Mouse (Mus musculus) granulocyte monocyte progenitor cell, adult 5-6 weeks (primary cell): ENCODE measurements around the gene Hist1h4f. TPM values are rescaled to one million over a fixed set of nuclear protein-coding genes. Genes with fewer than 3 reads are reported as not detected.

Experiments used
- ATAC-seq: replicated peaks from 2 replicates; pipeline ENCODE4 v1.8.0; 2016; ENCODE audit warnings: mild to moderate bottlenecking, moderate TSS enrichment, inconsistent platforms; ENCODE audit not compliant: poor library complexity, severe bottlenecking
- total RNA-seq, 2 experiments: library from RNA; stranded (forward) in 1 of 2; stranded (reverse) in 1 of 2; fragments of 200-712, 200-1000 nt in 1 of 2; fragments of >200 nt in 1 of 2; fragmentation: Nextera tagmentation in 1 of 2; gene quantifications; 2 replicates each; pipeline ENCODE4 v1.2.3; 2014 to 2017

Hist1h4f gene
- total RNA-seq, 2 experiments from 2014 or later: 37.6 to 2,370 TPM

DNA sequence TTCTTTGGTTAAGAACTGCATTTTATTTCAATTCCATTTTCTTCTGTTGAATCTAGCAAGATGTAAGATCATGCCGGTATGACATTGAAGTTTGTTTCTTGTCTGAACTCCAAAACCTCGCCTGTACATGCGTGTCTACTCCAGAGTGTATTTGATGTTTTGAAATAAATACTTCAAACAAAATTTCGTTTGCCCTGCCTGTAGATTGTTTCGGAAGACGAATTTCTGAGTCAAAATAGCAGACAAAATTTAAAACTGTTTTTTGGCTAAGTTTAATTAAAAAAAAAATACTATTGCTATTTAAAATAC, 33.2 kb downstream of the Hist1h4f start:
- no peak for ATAC-seq

DNA sequence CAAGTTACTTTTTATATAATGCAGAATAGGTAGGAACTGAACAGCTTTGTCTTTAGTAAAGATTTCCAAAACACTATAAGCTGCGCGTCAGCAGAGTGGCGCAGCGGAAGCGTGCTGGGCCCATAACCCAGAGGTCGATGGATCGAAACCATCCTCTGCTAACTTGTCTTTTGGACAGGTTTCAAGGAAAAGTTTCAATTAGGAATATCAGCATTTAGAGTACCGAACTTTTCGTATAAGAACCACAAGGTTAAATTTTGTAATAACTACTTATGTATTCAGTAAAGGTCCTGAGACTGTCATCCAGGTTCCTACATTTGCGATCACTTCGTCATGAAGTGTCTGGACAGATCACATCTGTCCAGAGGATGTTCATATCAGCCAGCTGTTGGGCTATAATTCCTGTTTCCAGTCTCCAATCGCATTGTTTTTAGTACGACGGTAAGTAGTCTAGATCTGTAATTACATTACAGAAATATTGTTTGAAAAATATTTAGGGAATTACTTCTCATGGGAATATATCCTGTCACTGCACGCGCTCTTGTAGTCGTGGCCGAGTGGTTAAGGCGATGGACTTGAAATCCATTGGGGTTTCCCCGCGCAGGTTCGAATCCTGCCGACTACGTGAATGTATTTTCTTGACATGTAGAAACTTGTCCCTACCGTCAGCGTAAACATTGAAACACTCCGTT, 33.7 kb downstream of the Hist1h4f start:
- peak; percentile 36 for ATAC-seq

- peak; percentile 28; the same call in 1 of the 2 replicates for ATAC-seq
These were observed 34.4 kb downstream of the Hist1h4f start for GRCm38 (mm10) chr13:23516822-23517602.

DNA sequence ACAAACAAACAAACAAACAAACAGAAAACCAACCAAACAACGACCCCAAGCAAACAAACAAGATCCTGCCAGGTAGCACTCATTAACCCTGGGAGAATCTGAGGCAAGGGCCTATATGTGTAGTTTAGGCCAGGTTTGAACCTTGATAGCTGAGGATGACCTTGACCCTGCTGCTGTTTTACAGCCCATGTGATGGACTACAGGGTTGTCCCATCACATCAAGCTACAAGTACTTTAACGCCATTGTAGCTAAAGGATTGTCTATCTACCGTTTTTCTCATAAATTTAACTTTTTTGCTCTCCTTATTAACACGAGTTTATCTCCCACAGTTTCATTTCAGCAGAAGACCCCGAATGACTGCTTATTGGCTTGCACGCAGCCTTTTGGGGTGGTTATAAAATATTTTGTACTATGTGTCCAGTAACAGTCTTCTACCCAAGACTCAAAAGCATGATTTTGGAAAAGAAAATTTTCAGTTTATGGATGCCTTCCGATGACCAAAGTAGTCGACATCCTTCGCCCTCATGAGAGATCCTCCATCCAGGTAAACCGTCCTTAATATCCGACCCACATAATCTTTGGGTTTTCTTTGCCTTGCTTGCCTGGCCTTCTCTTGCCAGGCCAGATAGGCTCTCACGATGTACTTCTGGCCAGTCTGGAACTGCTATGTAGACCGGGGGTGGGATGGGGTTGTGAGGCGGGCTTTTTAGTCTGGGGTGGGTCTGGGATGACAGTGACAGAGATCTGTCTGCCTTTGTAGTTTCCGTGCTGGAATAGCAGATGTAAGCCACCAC, 35.4 kb downstream of the Hist1h4f start:
- no peak for ATAC-seq

GRCm38 (mm10) chr13:23515281-23515680, 36.2 kb downstream of the Hist1h4f start:
- no peak for ATAC-seq

- ATAC-seq: no peak
These were observed 37.9 kb downstream of the Hist1h4f start for GRCm38 (mm10) chr13:23513517-23513916.

- ATAC-seq: no peak
These were observed 41.3 kb downstream of the Hist1h4f start for GRCm38 (mm10) chr13:23510127-23510526.

DNA sequence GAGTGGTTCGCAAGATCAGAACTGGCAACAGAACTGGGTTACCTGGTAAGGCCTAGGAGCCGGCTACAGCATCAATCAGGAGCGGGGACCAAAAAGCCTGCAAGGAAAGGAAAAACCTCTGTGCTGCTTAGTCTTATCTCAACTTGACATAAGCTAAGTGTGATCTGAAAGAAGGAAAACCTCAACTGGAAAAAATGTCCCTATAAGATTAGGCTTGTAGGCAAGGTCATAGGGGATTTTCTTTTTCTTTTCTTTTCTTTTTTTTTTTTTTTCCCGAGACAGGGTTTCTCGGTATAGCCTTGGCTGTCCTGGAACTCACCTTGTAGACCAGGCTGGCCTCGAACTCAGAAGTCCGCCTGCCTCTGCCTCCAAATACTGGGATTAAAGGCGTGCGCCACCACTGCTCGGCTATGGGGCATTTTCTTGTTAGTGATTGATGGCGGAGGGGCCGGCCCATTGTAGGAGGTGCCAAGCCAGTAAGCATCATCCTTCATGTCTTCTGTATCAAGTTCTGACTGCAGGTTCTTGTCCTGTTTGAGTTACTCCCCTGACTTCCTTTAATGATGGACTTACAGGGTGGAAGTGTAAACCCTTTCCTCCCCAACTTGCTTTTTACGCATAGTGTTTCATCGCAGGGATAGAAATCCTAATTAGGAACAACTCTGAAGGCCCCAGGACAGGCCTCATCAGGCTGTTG, 44.5 kb downstream of the Hist1h4f start:
- no peak for ATAC-seq

DNA sequence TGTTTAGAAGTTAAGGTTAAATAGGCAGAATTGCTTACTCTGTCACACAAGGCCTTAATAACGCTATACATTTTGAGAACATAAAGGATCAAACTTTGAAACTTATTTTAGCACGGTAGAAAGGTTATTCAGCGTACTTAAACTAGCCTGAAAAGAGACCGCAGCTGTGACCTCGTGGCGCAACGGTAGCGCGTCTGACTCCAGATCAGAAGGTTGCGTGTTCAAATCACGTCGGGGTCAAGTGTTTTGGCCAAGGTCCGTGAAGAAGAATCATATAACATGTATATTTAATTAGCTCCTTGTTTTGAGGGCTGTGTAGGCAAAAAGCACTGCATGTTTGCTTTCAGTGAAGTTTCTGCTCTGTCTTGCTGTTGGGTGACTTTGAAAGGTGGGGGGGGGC, 45.1 kb downstream of the Hist1h4f start:
- 0 out of 2 replicates have a peak, but pooled peaks have one; percentile 13 for ATAC-seq

DNA sequence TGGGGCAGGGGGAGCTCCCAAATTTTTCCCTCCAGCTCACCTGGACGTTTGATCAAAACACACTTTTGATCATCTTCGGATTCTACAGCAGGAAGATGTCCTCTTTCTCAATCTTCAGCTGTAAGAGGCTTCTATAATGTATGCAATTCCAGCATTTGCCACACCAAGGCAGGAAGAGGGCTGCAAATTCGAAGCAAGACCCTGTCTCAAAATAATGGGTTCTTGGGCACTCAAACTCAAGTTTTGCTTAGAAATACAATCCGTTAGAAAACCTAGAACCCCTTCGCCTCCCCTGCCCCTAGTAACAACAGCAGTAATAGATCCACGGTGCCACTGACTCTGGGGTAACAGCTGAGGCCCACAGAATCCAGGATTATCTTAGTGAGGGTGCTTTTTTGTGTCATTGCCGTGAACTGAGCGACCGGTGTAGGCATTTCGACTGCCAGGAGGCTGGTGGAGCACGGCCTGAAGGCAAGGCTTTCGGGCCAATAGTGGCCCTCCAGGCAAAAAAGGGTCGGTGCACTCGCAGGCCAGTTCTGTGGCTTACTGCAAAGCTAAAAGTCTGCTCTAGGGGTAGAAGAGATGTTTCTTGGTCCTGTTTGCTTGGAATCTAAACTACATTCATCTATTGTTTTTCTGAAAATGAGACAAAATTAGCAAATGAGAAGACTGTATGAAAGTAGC, 45.6 kb downstream of the Hist1h4f start:
- ATAC-seq: no peak

DNA sequence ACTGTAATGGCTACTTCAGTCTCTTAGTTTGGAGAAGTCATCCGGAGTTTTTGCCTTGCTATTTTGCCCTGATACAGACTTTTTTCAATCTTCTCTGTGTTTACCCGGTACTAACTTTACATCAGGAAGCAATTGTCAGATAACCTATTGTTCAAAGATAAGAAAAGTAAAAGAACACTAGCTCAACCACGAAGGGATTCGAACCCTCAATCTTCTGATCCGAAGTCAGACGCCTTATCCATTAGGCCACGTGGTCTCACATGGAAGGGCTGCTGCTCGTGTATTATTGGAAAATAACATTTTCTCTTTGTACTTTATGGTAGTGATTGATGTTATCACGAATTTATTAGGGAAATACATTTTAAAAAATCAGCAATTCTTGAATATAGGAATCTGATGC, 47.7 kb downstream of the Hist1h4f start:
- peak; percentile 49 for ATAC-seq

GRCm38 (mm10) chr13:23502916-23503315, 48.5 kb downstream of the Hist1h4f start:
- ATAC-seq: no peak

GRCm38 (mm10) chr13:23502031-23502567, 49.3 kb downstream of the Hist1h4f start:
- no peak for ATAC-seq

- ATAC-seq: no peak
These were observed 49.9 kb downstream of the Hist1h4f start for GRCm38 (mm10) chr13:23501511-23501910.

Other genes with a start within 250 kb of the Hist1h4f start
Only the 30 nearest of the 34 such genes appear.
- gene Zfp322a, start 182.4 kb downstream of the Hist1h4f start, total RNA-seq (2014; fragmentation: Nextera tagmentation): 21.8 and 34.5 TPM in 2 replicates
- 43.7 and 71.1 TPM in 2 replicates for gene Zfp322a, start 182.4 kb downstream of the Hist1h4f start, total RNA-seq (2017)
- 2.9 and 5.7 TPM in 2 replicates for gene Abt1, start 127.8 kb downstream of the Hist1h4f start, total RNA-seq (2014; fragmentation: Nextera tagmentation)
- 11.0 and 13.7 TPM in 2 replicates for gene Abt1, start 127.8 kb downstream of the Hist1h4f start, total RNA-seq (2017)
- not detected in 2 replicates for gene Btn1a1, start 85.7 kb downstream of the Hist1h4f start, total RNA-seq (2014; fragmentation: Nextera tagmentation)
- gene Btn1a1, start 85.7 kb downstream of the Hist1h4f start, total RNA-seq (2017): not detected in 2 replicates
- gene Btn2a2, start 62.8 kb downstream of the Hist1h4f start, total RNA-seq (2014; fragmentation: Nextera tagmentation): not detected in 2 replicates
- gene Btn2a2, start 62.8 kb downstream of the Hist1h4f start, total RNA-seq (2017): not detected in 2 replicates
- 19.7 and 101 TPM in 2 replicates for gene Hist1h4h, start 20.6 kb downstream of the Hist1h4f start, total RNA-seq (2014; fragmentation: Nextera tagmentation)
- gene Hist1h4h, start 20.6 kb downstream of the Hist1h4f start, total RNA-seq (2017): 1,184 and 1,507 TPM in 2 replicates
- 23.5 TPM in 1 of 2 replicates, not detected in the other for gene Hist1h2af, start 17.7 kb downstream of the Hist1h4f start, total RNA-seq (2014; fragmentation: Nextera tagmentation)
- gene Hist1h2af, start 17.7 kb downstream of the Hist1h4f start, total RNA-seq (2017): 2,010 and 2,453 TPM in 2 replicates
- 60.4 and 108 TPM in 2 replicates for gene Hist1h3g, start 16.2 kb downstream of the Hist1h4f start, total RNA-seq (2014; fragmentation: Nextera tagmentation)
- gene Hist1h3g, start 16.2 kb downstream of the Hist1h4f start, total RNA-seq (2017): 191 and 281 TPM in 2 replicates
- 17.1 and 20.3 TPM in 2 replicates for gene Hist1h2bh, start 8.3 kb downstream of the Hist1h4f start, total RNA-seq (2014; fragmentation: Nextera tagmentation)
- 126 and 172 TPM in 2 replicates for gene Hist1h2bh, start 8.3 kb downstream of the Hist1h4f start, total RNA-seq (2017)
- 4.9 and 8.2 TPM in 2 replicates for gene Hist1h3f, start 7.6 kb downstream of the Hist1h4f start, total RNA-seq (2014; fragmentation: Nextera tagmentation)
- gene Hist1h3f, start 7.6 kb downstream of the Hist1h4f start, total RNA-seq (2017): 77.5 and 127 TPM in 2 replicates
- 13.1 and 13.2 TPM in 2 replicates for gene Hist1h1d, start 1.6 kb upstream of the Hist1h4f start, total RNA-seq (2014; fragmentation: Nextera tagmentation)
- gene Hist1h1d, start 1.6 kb upstream of the Hist1h4f start, total RNA-seq (2017): 109 and 113 TPM in 2 replicates
- gene Hist1h3e, start 10.7 kb upstream of the Hist1h4f start, total RNA-seq (2014; fragmentation: Nextera tagmentation): 27.2 and 37.9 TPM in 2 replicates
- 218 and 293 TPM in 2 replicates for gene Hist1h3e, start 10.7 kb upstream of the Hist1h4f start, total RNA-seq (2017)
- gene Hist1h2ae, start 19.6 kb upstream of the Hist1h4f start, total RNA-seq (2014; fragmentation: Nextera tagmentation): 5.5 and 7.4 TPM in 2 replicates
- gene Hist1h2ae, start 19.6 kb upstream of the Hist1h4f start, total RNA-seq (2017): 405 and 464 TPM in 2 replicates
- gene Hist1h2bg, start 19.7 kb upstream of the Hist1h4f start, total RNA-seq (2014; fragmentation: Nextera tagmentation): 160 and 268 TPM in 2 replicates
- gene Hist1h2bg, start 19.7 kb upstream of the Hist1h4f start, total RNA-seq (2017): 1,365 and 1,429 TPM in 2 replicates
- gene Hist1h2bf, start 22.5 kb upstream of the Hist1h4f start, total RNA-seq (2014; fragmentation: Nextera tagmentation): 148 and 188 TPM in 2 replicates
- gene Hist1h2bf, start 22.5 kb upstream of the Hist1h4f start, total RNA-seq (2017): 453 and 461 TPM in 2 replicates
- gene Hist1h2ad, start 22.7 kb upstream of the Hist1h4f start, total RNA-seq (2014; fragmentation: Nextera tagmentation): not detected in 2 replicates
- gene Hist1h2ad, start 22.7 kb upstream of the Hist1h4f start, total RNA-seq (2017): 685 and 1,721 TPM in 2 replicates
- gene Hist1h3d, start 24.1 kb upstream of the Hist1h4f start, total RNA-seq (2014; fragmentation: Nextera tagmentation): 52.8 and 62.0 TPM in 2 replicates
- 83.5 and 136 TPM in 2 replicates for gene Hist1h3d, start 24.1 kb upstream of the Hist1h4f start, total RNA-seq (2017)
- 116 and 278 TPM in 2 replicates for gene Hist1h4d, start 29.9 kb upstream of the Hist1h4f start, total RNA-seq (2014; fragmentation: Nextera tagmentation)
- 929 and 1,118 TPM in 2 replicates for gene Hist1h4d, start 29.9 kb upstream of the Hist1h4f start, total RNA-seq (2017)
- gene Hist1h2be, start 69.5 kb upstream of the Hist1h4f start, total RNA-seq (2014; fragmentation: Nextera tagmentation): 16.4 and 17.5 TPM in 2 replicates
- 82.4 and 146 TPM in 2 replicates for gene Hist1h2be, start 69.5 kb upstream of the Hist1h4f start, total RNA-seq (2017)
- 111 and 199 TPM in 2 replicates for gene Hist1h1e, start 70.9 kb upstream of the Hist1h4f start, total RNA-seq (2014; fragmentation: Nextera tagmentation)
- gene Hist1h1e, start 70.9 kb upstream of the Hist1h4f start, total RNA-seq (2017): 255 and 282 TPM in 2 replicates
- 2.4 and 4.1 TPM in 2 replicates for gene Hist1h2ac, start 132.3 kb upstream of the Hist1h4f start, total RNA-seq (2014; fragmentation: Nextera tagmentation)
- gene Hist1h2ac, start 132.3 kb upstream of the Hist1h4f start, total RNA-seq (2017): 173 TPM in 2 replicates
- 57.7 and 70.7 TPM in 2 replicates for gene Hist1h2bc, start 132.6 kb upstream of the Hist1h4f start, total RNA-seq (2014; fragmentation: Nextera tagmentation)
- 274 and 374 TPM in 2 replicates for gene Hist1h2bc, start 132.6 kb upstream of the Hist1h4f start, total RNA-seq (2017)
- gene Hist1h1t, start 144.2 kb upstream of the Hist1h4f start, total RNA-seq (2014; fragmentation: Nextera tagmentation): not detected in 2 replicates
- 1.0 TPM in 1 of 2 replicates, not detected in the other for gene Hist1h1t, start 144.2 kb upstream of the Hist1h4f start, total RNA-seq (2017)
- 14.3 and 82.6 TPM in 2 replicates for gene Hist1h4c, start 146.8 kb upstream of the Hist1h4f start, total RNA-seq (2014; fragmentation: Nextera tagmentation)
- 308 and 366 TPM in 2 replicates for gene Hist1h4c, start 146.8 kb upstream of the Hist1h4f start, total RNA-seq (2017)
- 7.9 and 19.9 TPM in 2 replicates for gene Hfe, start 159.2 kb upstream of the Hist1h4f start, total RNA-seq (2014; fragmentation: Nextera tagmentation)
- 7.6 and 9.7 TPM in 2 replicates for gene Hfe, start 159.2 kb upstream of the Hist1h4f start, total RNA-seq (2017)
- gene Hist1h1c, start 187.2 kb upstream of the Hist1h4f start, total RNA-seq (2014; fragmentation: Nextera tagmentation): 61.8 and 110 TPM in 2 replicates
- 737 and 810 TPM in 2 replicates for gene Hist1h1c, start 187.2 kb upstream of the Hist1h4f start, total RNA-seq (2017)
- 24.5 and 38.0 TPM in 2 replicates for gene Hist1h3c, start 194.0 kb upstream of the Hist1h4f start, total RNA-seq (2014; fragmentation: Nextera tagmentation)
- gene Hist1h3c, start 194.0 kb upstream of the Hist1h4f start, total RNA-seq (2017): 507 and 886 TPM in 2 replicates
- 155 and 176 TPM in 2 replicates for gene Hist1h2bb, start 195.1 kb upstream of the Hist1h4f start, total RNA-seq (2014; fragmentation: Nextera tagmentation)
- 3,446 and 3,529 TPM in 2 replicates for gene Hist1h2bb, start 195.1 kb upstream of the Hist1h4f start, total RNA-seq (2017)
- 9.2 and 31.4 TPM in 2 replicates for gene Hist1h2ab, start 199.5 kb upstream of the Hist1h4f start, total RNA-seq (2014; fragmentation: Nextera tagmentation)
- 1,996 and 2,074 TPM in 2 replicates for gene Hist1h2ab, start 199.5 kb upstream of the Hist1h4f start, total RNA-seq (2017)
- gene Hist1h3b, start 200.6 kb upstream of the Hist1h4f start, total RNA-seq (2014; fragmentation: Nextera tagmentation): 92.5 and 158 TPM in 2 replicates
- gene Hist1h3b, start 200.6 kb upstream of the Hist1h4f start, total RNA-seq (2017): 628 and 657 TPM in 2 replicates
- 70.4 and 87.8 TPM in 2 replicates for gene Hist1h4b, start 205.4 kb upstream of the Hist1h4f start, total RNA-seq (2014; fragmentation: Nextera tagmentation)
- gene Hist1h4b, start 205.4 kb upstream of the Hist1h4f start, total RNA-seq (2017): 487 and 745 TPM in 2 replicates